Mouse (Mus musculus) heart, postnatal 10 days (tissue): ENCODE measurements around the gene Prlhr. TPM values are rescaled to one million over a fixed set of nuclear protein-coding genes. Genes with fewer than 3 reads are reported as not detected.

Experiments
- DNase-seq, 2 experiments: peaks; one replicate each; pipeline ENCODE4 v3.0.0; 2021
- intact Hi-C: fragments of 180-260 bp; cut with DNase I; formaldehyde crosslinking; loops from one replicate; pipeline ENCODE4 v1.15.1; 2025
- total RNA-seq, 2 experiments: library from RNA; stranded (reverse); gene quantifications; 2 replicates each; pipeline ENCODE4 v1.2.3; 2021

The Prlhr gene
- total RNA-seq, 2 experiments from 2014 or later, result not detected

- intact Hi-C loops, result loop anchor here (2.0 kb wide), 1 partner anchor 173 kb away; no protein-coding TSS in a partner anchor
Measured at GRCm38 (mm10) chr19:60437566-60438241, 30.4 kb downstream of the Prlhr start.

GRCm38 (mm10) chr19:60432347-60433129, 35.6 kb downstream of the Prlhr start:
- intact Hi-C loops, result no loop called here

More at GRCm38 (mm10) chr19:60437566-60438241, 30.4 kb downstream of the Prlhr start:
- DNase-seq, result peak; percentile 8 to 21

GRCm38 (mm10) chr19:60417611-60418010, 50.5 kb downstream of the Prlhr start:
- intact Hi-C loops, result loop anchor here (5.0 kb wide), 1 partner anchor 965 kb away; no protein-coding TSS in a partner anchor
- peak in 1 of 2 experiments; percentile 9 for DNase-seq

More at GRCm38 (mm10) chr19:60432347-60433129, 35.6 kb downstream of the Prlhr start:
- DNase-seq, result no peak

Other genes with a start within 250 kb of the Prlhr start
- 10 to 100 TPM; 28.8 to 33.0 TPM for gene Fam204a, start 241.6 kb downstream of the Prlhr start, total RNA-seq
- gene Cacul1, start 112.7 kb upstream of the Prlhr start, total RNA-seq, result 10 to 100 TPM; 28.5 to 29.4 TPM